Mouse (Mus musculus) heart, embryonic 11.5 days (tissue): ENCODE results near the gene Upp2. TPM values are rescaled to one million over a fixed set of nuclear protein-coding genes. Genes with fewer than 3 reads are reported as not detected.

Experiments used
- polyA plus RNA-seq: library from polyadenylated mRNA; unstranded; fragments of >200 nt; fragmentation: Nextera tagmentation; extraction: Ambion mirVana; gene quantifications from 2 replicates; pipeline ENCODE4 v1.2.1, GENCODE M21; 2014

Upp2 gene
- polyA plus RNA-seq, 1 experiment from 2014 or later, result 8.4 TPM

Other genes with a start within 250 kb of the Upp2 start
- 1.6 and 2.1 TPM in 2 replicates for gene Acvr1c, start 209.4 kb upstream of the Upp2 start, polyA plus RNA-seq
- gene Gm17409, start 97.2 kb upstream of the Upp2 start, polyA plus RNA-seq, result not detected in 2 replicates
- gene Acvr1, start 141 bp upstream of the Upp2 start, polyA plus RNA-seq, result 11.8 and 12.9 TPM in 2 replicates